Mouse (Mus musculus): ENCODE measurements at regions not wholly inside any gene's neighbourhood (a gene's known extent, or its start where the extent isn't known, plus 50 kb on each side); places are given as distances from the start of the nearest gene placed in this dataset.

GRCm38 (mm10) chr8:96296643-96297042, 408.3 kb upstream of the Got2 start:
- Histone ChIP-seq H3K9ac (ENCODE audit: low read length) (no peak overlapping the region), H3K9me3 (replicated peaks; ENCODE audit: control insufficient read depth, low read length) (no peaks in the 10 kb centered on the region), H3K4me1 (ENCODE audit: control insufficient read depth, insufficient read depth, low read length) (no peaks in the 10 kb centered on the region), H3K4me3 (ENCODE audit: low read length) (no peak overlapping the region), H3K27me3 (ENCODE audit: control insufficient read depth, insufficient read depth, low read length) (no peaks in the 10 kb centered on the region), H3K27ac (ENCODE audit: low read length) (no peak overlapping the region), H3K36me3 (ENCODE audit: control insufficient read depth, insufficient read depth) (no peaks in the 10 kb centered on the region), H3K4me2 (ENCODE audit: low read depth, low read length) (no peak overlapping the region)
- 75% methylated on average over 4 of the region's 4 CpGs for WGBS
- ATAC-seq (replicated peaks; ENCODE audit: extremely low read depth, insufficient read depth, low FRiP score): no peak

DNA sequence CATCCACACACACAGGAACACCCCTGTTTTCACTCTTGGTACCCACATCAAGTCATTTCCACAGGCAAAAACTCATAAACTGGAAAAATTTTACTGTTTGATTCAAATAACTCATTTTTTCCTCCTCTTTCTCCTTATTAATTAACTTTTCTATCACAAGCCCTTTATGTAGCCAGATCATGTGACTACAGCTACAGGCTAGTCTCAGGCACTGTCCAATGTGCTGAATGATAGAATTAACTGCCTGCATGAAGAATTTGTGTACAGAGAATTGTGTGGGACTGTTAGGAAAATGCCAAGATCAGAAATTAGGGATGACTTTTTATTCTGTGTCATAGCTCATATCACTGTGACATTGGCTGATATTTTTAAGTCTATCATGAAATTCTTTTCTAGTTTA, 402.4 kb upstream of the Got2 start:
- Histone ChIP-seq H3K9me3 (replicated peaks; ENCODE audit: control insufficient read depth, low read length) (no peaks in the 10 kb centered on the region), H3K27me3 (ENCODE audit: control insufficient read depth, insufficient read depth, low read length) (no peaks in the 10 kb centered on the region), H3K9ac (ENCODE audit: low read length) (no peak overlapping the region), H3K4me2 (ENCODE audit: low read depth, low read length) (no peak overlapping the region), H3K36me3 (ENCODE audit: control insufficient read depth, insufficient read depth) (no peaks in the 10 kb centered on the region), H3K4me3 (ENCODE audit: low read length) (no peak overlapping the region), H3K27ac (ENCODE audit: low read length) (no peak overlapping the region), H3K4me1 (ENCODE audit: control insufficient read depth, insufficient read depth, low read length) (no peaks in the 10 kb centered on the region)
- no peak for ATAC-seq (replicated peaks; ENCODE audit: extremely low read depth, insufficient read depth, low FRiP score)

GRCm38 (mm10) chr8:96289519-96289918, 401.2 kb upstream of the Got2 start:
- H3K9ac ChIP-seq (ENCODE audit: low read length): no peak overlapping the region
- no peaks in the 10 kb centered on the region for H3K4me1 ChIP-seq (ENCODE audit: control insufficient read depth, insufficient read depth, low read length)
- WGBS: 68% methylated on average over 3 of the region's 3 CpGs
- H3K27ac ChIP-seq (ENCODE audit: low read length): no peak overlapping the region
- no peaks in the 10 kb centered on the region for H3K36me3 ChIP-seq (ENCODE audit: control insufficient read depth, insufficient read depth)
- no peak overlapping the region for H3K4me2 ChIP-seq (ENCODE audit: low read depth, low read length)
- H3K4me3 ChIP-seq (ENCODE audit: low read length): no peak overlapping the region
- no peaks in the 10 kb centered on the region for H3K9me3 ChIP-seq (replicated peaks; ENCODE audit: control insufficient read depth, low read length)
- H3K27me3 ChIP-seq (ENCODE audit: control insufficient read depth, insufficient read depth, low read length): no peaks in the 10 kb centered on the region
- no peak for ATAC-seq (replicated peaks; ENCODE audit: extremely low read depth, insufficient read depth, low FRiP score)

- Histone ChIP-seq H3K27me3 (ENCODE audit: control insufficient read depth, insufficient read depth, low read length) (no peaks in the 10 kb centered on the region), H3K4me3 (ENCODE audit: low read length) (no peak overlapping the region), H3K4me2 (ENCODE audit: low read depth, low read length) (no peak overlapping the region), H3K27ac (ENCODE audit: low read length) (no peak overlapping the region), H3K36me3 (ENCODE audit: control insufficient read depth, insufficient read depth) (no peaks in the 10 kb centered on the region), H3K9ac (ENCODE audit: low read length) (no peak overlapping the region), H3K4me1 (ENCODE audit: control insufficient read depth, insufficient read depth, low read length) (no peaks in the 10 kb centered on the region), H3K9me3 (replicated peaks; ENCODE audit: control insufficient read depth, low read length) (no peaks in the 10 kb centered on the region)
- no peak for ATAC-seq (replicated peaks; ENCODE audit: extremely low read depth, insufficient read depth, low FRiP score)
- WGBS: 37% methylated on average over 3 of the region's 3 CpGs
Measured at GRCm38 (mm10) chr8:96288525-96288924, 400.2 kb upstream of the Got2 start.

DNA sequence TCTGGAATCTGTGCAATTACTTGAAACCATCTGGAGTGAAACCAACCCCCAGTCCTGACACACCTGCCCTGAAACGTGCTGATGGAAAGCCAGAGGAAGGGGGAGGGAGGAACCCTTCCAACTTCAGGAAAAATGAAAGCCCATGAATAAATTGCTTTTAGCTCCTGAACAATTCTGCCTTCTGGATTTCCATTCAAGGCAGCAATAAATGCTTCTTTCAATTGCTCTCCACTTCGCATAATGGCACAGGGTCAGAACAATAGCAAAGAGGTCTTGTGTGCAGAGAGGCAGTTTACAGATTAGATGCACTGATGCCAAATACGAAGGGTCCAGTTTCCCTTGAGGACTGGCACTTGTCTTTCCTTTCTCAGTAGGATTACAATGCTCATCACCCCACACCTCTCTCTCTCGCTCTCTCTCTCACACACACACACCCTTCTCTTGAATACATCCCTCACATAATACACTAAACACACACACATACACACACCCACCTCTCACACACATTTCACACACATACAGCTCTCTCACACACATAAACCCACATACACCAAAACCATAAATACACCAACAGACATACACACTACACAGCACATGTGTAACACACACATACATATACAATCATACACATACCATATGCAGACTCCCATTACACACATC, 389.3 kb upstream of the Got2 start:
- 59% methylated on average over 4 of the region's 4 CpGs for whole genome bisulfite sequencing
- no peaks in the 10 kb centered on the region for H3K27me3 ChIP-seq (ENCODE audit: control insufficient read depth, insufficient read depth, low read length)
- no peak for ATAC-seq (replicated peaks; ENCODE audit: extremely low read depth, insufficient read depth, low FRiP score)
- no peak overlapping the region for H3K9ac ChIP-seq (ENCODE audit: low read length)
- H3K27ac ChIP-seq (ENCODE audit: low read length): no peak overlapping the region
- H3K36me3 ChIP-seq (ENCODE audit: control insufficient read depth, insufficient read depth): no peaks in the 10 kb centered on the region
- no peaks in the 10 kb centered on the region for H3K9me3 ChIP-seq (replicated peaks; ENCODE audit: control insufficient read depth, low read length)
- H3K4me1 ChIP-seq (ENCODE audit: control insufficient read depth, insufficient read depth, low read length): no peaks in the 10 kb centered on the region
- H3K4me2 ChIP-seq (ENCODE audit: low read depth, low read length): no peak overlapping the region
- no peak overlapping the region for H3K4me3 ChIP-seq (ENCODE audit: low read length)

- 39% methylated on average over 5 of the region's 5 CpGs for WGBS
- Histone ChIP-seq H3K27me3 (ENCODE audit: control insufficient read depth, insufficient read depth, low read length) (no peaks in the 10 kb centered on the region), H3K4me1 (ENCODE audit: control insufficient read depth, insufficient read depth, low read length) (no peaks in the 10 kb centered on the region), H3K9ac (ENCODE audit: low read length) (no peak overlapping the region), H3K4me3 (ENCODE audit: low read length) (no peak overlapping the region), H3K36me3 (ENCODE audit: control insufficient read depth, insufficient read depth) (no peaks in the 10 kb centered on the region), H3K9me3 (replicated peaks; ENCODE audit: control insufficient read depth, low read length) (no peaks in the 10 kb centered on the region), H3K4me2 (ENCODE audit: low read depth, low read length) (no peak overlapping the region), H3K27ac (ENCODE audit: low read length) (no peak overlapping the region)
- no peak for ATAC-seq (replicated peaks; ENCODE audit: extremely low read depth, insufficient read depth, low FRiP score)
Measured at GRCm38 (mm10) chr8:96277058-96277457, 388.7 kb upstream of the Got2 start.

DNA sequence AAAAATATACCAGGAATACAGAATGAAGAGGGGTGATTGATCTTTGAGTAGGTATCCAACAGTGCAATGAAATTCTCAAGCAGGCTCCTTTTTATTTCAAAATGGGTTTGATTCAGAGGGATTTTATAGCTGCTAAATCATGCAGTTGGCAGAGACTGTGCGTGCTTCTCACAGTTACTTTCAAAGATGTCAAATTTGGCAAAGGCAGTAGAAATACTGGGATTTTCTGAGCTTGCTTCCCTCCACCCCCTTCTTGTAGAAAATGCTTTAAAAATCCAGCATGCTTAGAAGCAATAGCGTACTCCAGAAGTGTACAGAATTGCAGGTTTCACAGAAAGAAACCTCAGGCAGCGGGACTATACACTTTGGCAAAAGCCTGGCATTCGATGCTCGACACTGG, 367.9 kb upstream of the Got2 start:
- no peaks in the 10 kb centered on the region for H3K27me3 ChIP-seq (ENCODE audit: control insufficient read depth, insufficient read depth, low read length)
- 80% methylated on average over 5 of the region's 5 CpGs for WGBS
- no peaks in the 10 kb centered on the region for H3K36me3 ChIP-seq (ENCODE audit: control insufficient read depth, insufficient read depth)
- H3K9me3 ChIP-seq (replicated peaks; ENCODE audit: control insufficient read depth, low read length): no peaks in the 10 kb centered on the region
- H3K27ac ChIP-seq (ENCODE audit: low read length): no peak overlapping the region
- no peak overlapping the region for H3K4me2 ChIP-seq (ENCODE audit: low read depth, low read length)
- ATAC-seq (replicated peaks; ENCODE audit: extremely low read depth, insufficient read depth, low FRiP score): no peak
- no peak overlapping the region for H3K4me3 ChIP-seq (ENCODE audit: low read length)
- no peaks in the 10 kb centered on the region for H3K4me1 ChIP-seq (ENCODE audit: control insufficient read depth, insufficient read depth, low read length)
- H3K9ac ChIP-seq (ENCODE audit: low read length): no peak overlapping the region

DNA sequence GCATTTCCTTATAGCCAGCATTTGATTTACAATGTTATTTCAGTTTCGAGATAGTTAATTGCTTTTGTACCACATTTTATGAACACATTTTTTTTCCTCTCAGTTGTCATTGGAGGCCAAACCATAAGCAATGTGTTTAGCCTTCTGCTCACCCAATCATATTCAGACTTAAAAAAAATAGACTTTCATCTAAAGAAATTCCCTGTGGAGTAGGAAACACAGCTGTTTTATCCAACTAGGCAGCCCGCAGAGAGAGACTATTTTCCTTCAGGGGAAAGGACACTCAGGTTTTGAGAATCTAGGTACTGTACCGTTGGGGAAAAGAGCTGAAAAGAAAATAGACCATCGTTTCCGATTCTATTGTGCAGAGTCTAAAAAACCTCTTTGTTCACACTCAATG, 367.5 kb upstream of the Got2 start:
- Histone ChIP-seq H3K9ac (ENCODE audit: low read length) (no peak overlapping the region), H3K27ac (ENCODE audit: low read length) (no peak overlapping the region), H3K4me2 (ENCODE audit: low read depth, low read length) (no peak overlapping the region), H3K4me3 (ENCODE audit: low read length) (no peak overlapping the region), H3K36me3 (ENCODE audit: control insufficient read depth, insufficient read depth) (no peaks in the 10 kb centered on the region), H3K9me3 (replicated peaks; ENCODE audit: control insufficient read depth, low read length) (no peaks in the 10 kb centered on the region), H3K27me3 (ENCODE audit: control insufficient read depth, insufficient read depth, low read length) (no peaks in the 10 kb centered on the region), H3K4me1 (ENCODE audit: control insufficient read depth, insufficient read depth, low read length) (no peaks in the 10 kb centered on the region)
- no peak for ATAC-seq (replicated peaks; ENCODE audit: extremely low read depth, insufficient read depth, low FRiP score)
- 70% methylated on average over 5 of the region's 5 CpGs for WGBS

GRCm38 (mm10) chr8:96246017-96246416, 357.7 kb upstream of the Got2 start:
- Histone ChIP-seq H3K27ac (ENCODE audit: low read length) (no peak overlapping the region), H3K4me2 (ENCODE audit: low read depth, low read length) (no peak overlapping the region), H3K9me3 (replicated peaks; ENCODE audit: control insufficient read depth, low read length) (no peaks in the 10 kb centered on the region), H3K4me3 (ENCODE audit: low read length) (no peak overlapping the region), H3K27me3 (ENCODE audit: control insufficient read depth, insufficient read depth, low read length) (no peaks in the 10 kb centered on the region), H3K9ac (ENCODE audit: low read length) (no peak overlapping the region), H3K4me1 (ENCODE audit: control insufficient read depth, insufficient read depth, low read length) (no peaks in the 10 kb centered on the region), H3K36me3 (ENCODE audit: control insufficient read depth, insufficient read depth) (no peaks in the 10 kb centered on the region)
- ATAC-seq (replicated peaks; ENCODE audit: extremely low read depth, insufficient read depth, low FRiP score): no peak
- WGBS: 61% methylated on average over 7 of the region's 7 CpGs

Measured in heart, embryonic 16.5 days (tissue).